Mouse (Mus musculus) small intestine, adult 2 months (tissue): Measurements from ENCODE around the gene Npb.
A peak's percentile ranks its signal among the peaks of the same experiment; 100 is the strongest.

Experiments
- CTCF ChIP-seq: fragments of 200-500 bp; IDR thresholded peaks from 2 replicates; pipeline ENCODE4 v1.5.1; 2012; ENCODE audit warnings: low read depth, mild to moderate bottlenecking, control low read depth, inconsistent platforms, low read length, moderate library complexity, mixed read lengths; ENCODE audit not compliant: insufficient replicate concordance, insufficient read length; ENCODE audit errors: extremely low read depth
- POLR2A ChIP-seq: fragments of 200-500 bp; IDR thresholded peaks from 2 replicates; pipeline ENCODE4 v1.6.1; 2012; ENCODE audit warnings: low read depth, mild to moderate bottlenecking, control low read depth, inconsistent platforms, low read length, moderate library complexity

DNA sequence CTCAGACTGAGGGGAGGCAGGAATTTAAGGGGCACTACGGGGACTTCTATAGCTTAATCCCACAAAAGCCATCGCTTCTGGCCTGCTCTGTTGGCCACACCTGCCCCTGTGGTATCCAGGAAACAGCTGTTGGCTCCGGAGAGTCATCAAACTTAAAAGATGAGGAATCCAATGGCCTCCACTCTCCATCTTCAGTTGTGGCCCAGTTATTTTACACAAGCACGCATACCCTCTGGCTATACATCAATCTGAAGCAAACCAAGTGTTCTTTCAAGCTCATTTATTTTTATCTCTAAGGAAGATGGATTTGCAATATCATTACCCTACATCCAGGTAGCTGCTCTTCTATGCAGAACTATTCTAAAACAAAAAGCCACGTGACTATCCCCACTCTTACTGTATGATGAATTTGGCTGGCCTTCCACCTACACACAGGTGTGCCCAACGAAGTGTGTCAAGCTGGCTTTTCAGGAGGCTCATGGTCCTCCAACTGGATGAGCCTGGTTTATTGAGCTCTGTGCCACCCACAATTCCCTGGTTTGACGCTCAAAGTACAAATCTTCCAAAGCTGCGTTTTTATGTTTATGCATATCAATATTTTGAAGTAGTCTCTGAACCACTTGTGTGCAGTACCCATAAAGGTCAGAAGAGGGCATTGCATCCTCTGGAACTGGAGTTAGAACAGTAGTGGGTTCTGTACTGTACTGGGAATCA lies 25.9 kb upstream of the Npb start:
- TF ChIP-seq POLR2A (no peak), CTCF (peak; percentile 21; the same call in 1 of the 2 replicates)
